Mouse (Mus musculus) inflammation-experienced regulatory T-cells, adult 16 weeks (primary cell): ENCODE measurements around the gene Pex7. TPM values are rescaled to one million over a fixed set of nuclear protein-coding genes. Genes with fewer than 3 reads are reported as not detected.

Experiments used
- polyA plus RNA-seq: library from polyadenylated mRNA; unstranded; fragments of 100-300 nt; shearing (Covaris generic); gene quantifications from one replicate; pipeline ENCODE4 v1.2.1, GENCODE M21; 2017

The Pex7 gene
- 8.0 TPM for polyA plus RNA-seq

GRCm38 (mm10) chr10:19907246-19907804 lies at the start of gene Pex7:
Pex7 (minus strand) TSS chr10:19907689.

DNA sequence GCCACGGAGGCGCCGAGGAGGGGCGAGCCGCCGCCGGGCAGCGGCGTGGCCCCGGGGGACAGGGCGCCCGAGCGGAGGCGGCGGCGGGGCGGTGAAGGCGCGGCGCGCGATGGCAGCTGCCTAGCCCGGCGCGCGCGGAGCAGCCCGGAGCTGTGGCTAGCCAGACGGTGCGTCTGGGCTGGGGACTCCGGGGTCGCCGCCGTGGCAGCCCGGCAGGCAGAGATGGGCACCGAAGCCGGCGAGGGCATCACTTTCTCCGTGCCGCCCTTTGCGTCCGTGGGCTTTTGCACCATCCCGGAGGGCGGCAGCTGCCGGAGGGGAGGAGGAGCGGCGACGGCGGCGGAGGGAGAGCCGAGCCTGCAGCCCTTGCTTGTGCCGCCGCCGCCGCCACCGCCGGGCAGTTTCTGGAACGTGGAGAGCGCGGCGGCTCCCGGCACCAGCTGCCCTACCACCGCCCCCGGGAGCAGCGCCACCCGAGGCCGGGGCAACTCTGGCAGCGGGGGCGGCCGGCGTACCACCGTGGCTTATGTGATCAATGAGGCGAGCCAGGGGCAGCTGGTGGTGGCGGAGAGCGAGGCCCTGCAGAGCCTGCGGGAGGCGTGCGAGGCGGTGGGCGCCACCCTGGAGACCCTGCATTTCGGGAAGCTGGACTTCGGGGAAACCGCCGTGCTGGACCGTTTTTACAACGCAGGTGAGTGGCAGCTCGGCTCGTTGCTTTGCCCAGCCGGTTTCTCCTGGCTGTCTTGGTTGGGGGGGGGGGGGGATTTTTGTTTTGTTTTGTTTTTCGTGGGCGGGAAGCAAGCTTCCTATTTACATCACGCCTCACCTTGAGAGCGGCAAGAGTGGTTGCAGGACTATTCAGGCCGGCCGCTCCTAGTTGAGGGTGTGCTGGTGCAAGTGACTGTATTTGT lies 27.1 kb upstream of the Pex7 start, which contains the start of gene Map3k5:
Gene Map3k5 (plus strand): TSS at position 89 of the 911 bp plus-strand sequence.

DNA sequence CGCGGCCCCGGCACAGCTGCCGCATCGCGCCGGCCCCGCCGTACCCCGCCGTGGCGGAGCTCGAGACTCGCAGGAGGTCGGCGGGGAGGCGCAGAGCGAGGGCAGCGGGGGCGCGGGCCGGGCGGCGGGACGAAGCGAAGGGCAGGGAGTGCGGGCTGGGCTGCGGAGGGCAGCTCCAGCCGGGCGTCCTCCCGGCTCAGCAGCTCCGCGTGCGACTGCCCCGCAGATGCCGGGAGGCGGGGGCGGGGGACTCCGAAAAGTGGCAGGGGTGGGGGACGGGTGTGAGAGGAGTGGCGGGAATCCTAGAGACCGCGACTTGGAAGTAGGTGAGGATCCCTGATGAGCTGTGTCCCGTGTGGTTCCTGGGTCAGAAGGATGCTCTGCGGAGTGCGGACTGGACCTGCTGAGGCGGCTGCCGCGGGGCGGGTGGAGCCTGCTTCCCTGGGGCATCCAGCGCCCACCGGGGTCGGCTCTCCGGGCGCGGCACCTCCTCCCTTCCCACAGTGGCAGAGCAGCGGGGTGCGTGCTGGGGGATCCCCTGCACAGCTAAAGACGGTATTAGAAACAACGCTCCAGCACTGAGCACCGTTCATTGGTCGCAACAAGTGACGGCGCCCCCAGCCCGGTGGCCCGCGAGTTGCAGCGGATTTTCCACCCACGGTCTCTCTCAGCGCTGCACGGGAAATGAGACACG lies 56.3 kb downstream of the Pex7 start, which contains the start of gene Slc35d3:
Gene Slc35d3 (minus strand): TSS at position 462 of the 694 bp plus-strand sequence.

Other genes starting within 250 kb of the Pex7 start
- gene Il20ra, start 195.1 kb downstream of the Pex7 start, polyA plus RNA-seq, result 0.13 TPM
- not detected for gene Slc35d3, start 56.2 kb downstream of the Pex7 start, polyA plus RNA-seq
- 9.1 TPM for gene Map3k5, start 26.8 kb upstream of the Pex7 start, polyA plus RNA-seq
- 18.9 TPM for gene Map7, start 240.8 kb upstream of the Pex7 start, polyA plus RNA-seq